Mouse (Mus musculus) urinary bladder, postnatal 36 days (tissue): ENCODE results near the gene Gm17268.

Experiments used
- DNase-seq, 2 experiments: peaks; one replicate each; pipeline ENCODE4 v3.0.0; 2022; ENCODE audit warnings: low spot score in 2 of 2, mixed read lengths in 1 of 2

The Gm17268 gene

GRCm38 (mm10) chr11:82032136-82032535 is 6.2 kb downstream of the Gm17268 start:
- DNase-seq: no peak

GRCm38 (mm10) chr11:82030171-82030570 is 8.2 kb downstream of the Gm17268 start:
- no peak for DNase-seq

- DNase-seq: no peak
Observed at GRCm38 (mm10) chr11:82023769-82024168, 14.6 kb downstream of the Gm17268 start.

GRCm38 (mm10) chr11:82022504-82023056 is 15.8 kb downstream of the Gm17268 start:
- no peak for DNase-seq

GRCm38 (mm10) chr11:82021406-82021805 is 17.0 kb downstream of the Gm17268 start:
- DNase-seq: no peak

GRCm38 (mm10) chr11:82019793-82020192 is 18.6 kb downstream of the Gm17268 start:
- no peak for DNase-seq

GRCm38 (mm10) chr11:82019389-82019788 is 19.0 kb downstream of the Gm17268 start:
- no peak for DNase-seq

GRCm38 (mm10) chr11:82016181-82016780 is 22.1 kb downstream of the Gm17268 start:
- peak; percentile 13 to 24 for DNase-seq

- no peak for DNase-seq
Observed at GRCm38 (mm10) chr11:82015066-82015465, 23.3 kb downstream of the Gm17268 start.

- DNase-seq: no peak
Observed at GRCm38 (mm10) chr11:82013756-82014155, 24.6 kb downstream of the Gm17268 start.

GRCm38 (mm10) chr11:82011411-82012193 is 26.8 kb downstream of the Gm17268 start:
- DNase-seq: no peak

- no peak for DNase-seq
Observed at GRCm38 (mm10) chr11:82010115-82010514, 28.2 kb downstream of the Gm17268 start.

GRCm38 (mm10) chr11:82006796-82007423 is 31.5 kb downstream of the Gm17268 start:
- DNase-seq: peak; percentile 26 to 83

GRCm38 (mm10) chr11:82004810-82005209 is 33.6 kb downstream of the Gm17268 start:
- DNase-seq: no peak

GRCm38 (mm10) chr11:82000581-82000980 is 37.8 kb downstream of the Gm17268 start:
- DNase-seq: no peak

GRCm38 (mm10) chr11:81999469-81999868 is 38.9 kb downstream of the Gm17268 start:
- no peak for DNase-seq

- DNase-seq: no peak
Observed at GRCm38 (mm10) chr11:81998646-81999045, 39.7 kb downstream of the Gm17268 start.

GRCm38 (mm10) chr11:81997085-81997484 is 41.3 kb downstream of the Gm17268 start:
- no peak for DNase-seq

- DNase-seq: peak; percentile 63 to 71
Observed at GRCm38 (mm10) chr11:81996172-81996841, 42.1 kb downstream of the Gm17268 start.

- DNase-seq: peak; percentile 23 to 38
Observed at GRCm38 (mm10) chr11:81983146-81983545, 55.2 kb downstream of the Gm17268 start.

- DNase-seq: no peak
Observed at GRCm38 (mm10) chr11:81982191-81982590, 56.2 kb downstream of the Gm17268 start.
